Mouse (Mus musculus) layer of hippocampus, adult 9-10 months (tissue): ENCODE measurements around the gene Celf2.

Source experiments
- DNase-seq: peaks from one replicate; pipeline ENCODE4 v3.0.0; 2022; ENCODE audit warnings: low spot score

Celf2 gene

DNA sequence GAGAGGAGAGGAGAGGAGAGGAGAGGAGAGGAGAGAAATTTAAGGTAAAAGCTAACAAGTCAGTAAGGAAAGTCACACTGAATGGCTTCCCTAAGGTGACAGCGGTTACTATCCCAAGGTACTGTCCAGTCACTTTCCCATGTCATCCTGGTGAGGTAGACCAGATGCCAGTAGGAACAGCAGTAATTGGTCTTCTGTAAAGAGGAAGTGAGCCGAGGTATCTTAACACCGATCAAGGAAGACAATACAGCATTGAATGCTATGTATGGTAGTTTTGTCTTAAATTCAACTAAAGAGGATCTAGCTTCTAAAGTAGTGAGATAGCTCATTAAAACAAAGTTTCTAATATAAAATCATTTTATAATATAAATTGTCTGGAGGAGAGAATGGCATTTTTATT, 835.0 kb downstream of the Celf2 start:
- DNase-seq = no peak

DNA sequence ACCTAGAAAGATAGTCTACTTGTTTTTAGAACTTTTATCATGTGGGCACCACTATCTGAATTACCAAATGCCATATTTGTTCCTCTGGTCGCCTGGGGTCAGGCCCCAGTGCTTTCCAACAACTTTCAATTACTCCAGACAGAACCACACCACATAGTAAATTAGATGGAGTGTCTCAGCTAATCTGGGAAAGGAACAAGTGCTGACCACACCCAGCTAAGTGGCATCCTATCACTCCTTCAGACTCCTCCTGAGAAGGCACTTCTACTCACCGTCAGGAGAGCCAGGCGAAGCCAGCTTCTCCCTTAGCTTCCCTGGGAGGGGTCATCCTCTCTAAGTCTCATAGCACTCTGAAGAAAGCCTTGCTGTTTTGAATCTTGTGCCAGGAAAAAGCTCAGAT, 835.9 kb downstream of the Celf2 start:
- DNase-seq = no peak

DNA sequence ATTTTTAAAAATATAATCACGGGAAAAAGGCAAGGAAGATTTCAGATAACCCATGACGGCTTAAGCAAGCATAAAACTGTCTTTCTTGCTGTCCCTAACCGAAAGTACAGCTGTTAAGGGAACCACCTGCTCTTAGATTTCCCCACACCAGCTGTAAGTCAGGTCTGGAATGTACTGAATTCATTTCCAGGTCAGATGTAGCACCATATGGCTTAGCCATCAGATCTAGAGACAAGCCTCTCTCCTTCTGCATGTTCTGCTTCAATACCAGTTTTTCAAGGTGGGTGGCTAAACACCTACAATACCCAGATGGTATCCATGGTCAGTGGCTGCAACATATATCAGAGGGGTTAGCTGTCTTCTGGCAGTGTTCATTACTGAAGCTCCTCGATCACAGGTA, 841.8 kb downstream of the Celf2 start:
- peak; percentile 20 for DNase-seq

DNA sequence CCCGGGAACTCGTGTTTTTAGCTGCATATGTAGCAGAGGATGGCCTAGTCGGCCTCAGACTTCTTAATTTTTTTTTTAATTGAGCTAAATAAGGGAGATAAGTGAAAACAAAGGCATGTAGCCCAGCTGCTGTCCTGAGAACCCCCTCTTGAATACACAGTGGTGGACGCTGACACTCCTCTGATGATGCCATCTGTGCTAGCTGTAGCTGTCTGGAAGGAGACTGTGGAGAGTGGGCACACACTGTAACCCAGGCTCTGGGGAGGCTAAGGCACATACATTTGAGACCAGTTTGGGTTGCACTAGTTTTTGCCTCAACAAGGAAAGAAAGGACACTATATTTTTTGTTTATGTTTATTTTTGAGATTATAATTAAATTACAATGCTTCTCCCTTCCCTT, 849.5 kb downstream of the Celf2 start:
- no peak for DNase-seq

DNA sequence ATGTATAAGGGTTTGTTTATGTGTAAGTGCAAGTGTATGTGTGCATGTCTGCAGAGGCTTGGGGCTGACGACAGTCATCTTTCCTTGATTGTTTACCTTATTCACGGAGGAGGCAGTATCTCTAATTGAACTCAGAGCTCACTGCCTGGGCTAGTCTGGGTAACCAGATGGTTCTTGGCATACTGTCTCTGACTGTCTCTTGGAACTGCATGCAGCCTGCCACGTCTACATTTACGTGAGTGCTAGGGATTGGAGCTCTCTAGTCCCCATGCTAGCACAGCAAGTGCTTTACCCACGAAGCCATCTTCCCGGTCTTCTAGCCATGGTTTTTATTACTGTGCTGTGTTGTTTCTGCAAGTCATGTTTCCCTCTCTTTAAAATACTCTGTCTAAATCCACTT, 855.6 kb downstream of the Celf2 start:
- DNase-seq = no peak

DNA sequence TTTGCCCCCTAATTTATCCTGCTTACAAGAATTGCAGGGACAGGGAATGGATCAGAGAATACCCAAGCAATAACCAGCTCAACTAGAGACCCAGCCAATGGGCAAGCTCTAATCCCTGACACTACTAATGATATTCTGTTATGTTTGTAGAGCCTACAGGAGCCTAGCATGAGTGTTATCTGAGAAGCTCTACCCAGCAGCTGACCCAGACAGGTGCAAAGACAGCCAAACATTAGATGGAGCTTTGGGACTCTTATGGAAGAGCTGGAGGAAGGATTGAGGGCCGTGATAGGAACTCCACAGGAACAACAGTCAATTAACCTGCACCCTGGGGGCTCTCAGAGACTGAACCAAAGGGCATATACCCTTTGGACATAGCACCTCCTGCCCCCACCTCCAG, 857.7 kb downstream of the Celf2 start:
- no peak for DNase-seq

DNA sequence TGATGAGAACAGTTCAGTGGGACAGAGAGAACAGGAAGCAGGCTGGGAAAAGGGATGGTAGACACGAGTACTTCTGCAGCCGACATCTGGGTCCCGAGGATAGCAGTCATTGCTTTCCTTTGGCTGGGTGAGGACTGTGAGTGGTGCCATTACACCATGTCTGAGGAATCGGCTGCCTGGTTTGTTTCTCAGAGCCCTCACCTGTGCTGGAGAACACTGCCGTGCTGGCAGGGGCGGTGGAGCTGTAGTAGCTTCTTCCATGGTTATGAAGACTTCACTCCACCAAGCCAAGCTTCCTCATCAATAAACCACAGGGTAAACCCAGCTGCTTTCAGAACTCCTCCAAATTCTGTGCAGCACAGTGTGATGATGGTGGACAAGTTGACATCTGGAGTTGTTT, 860.5 kb downstream of the Celf2 start:
- DNase-seq = no peak

DNA sequence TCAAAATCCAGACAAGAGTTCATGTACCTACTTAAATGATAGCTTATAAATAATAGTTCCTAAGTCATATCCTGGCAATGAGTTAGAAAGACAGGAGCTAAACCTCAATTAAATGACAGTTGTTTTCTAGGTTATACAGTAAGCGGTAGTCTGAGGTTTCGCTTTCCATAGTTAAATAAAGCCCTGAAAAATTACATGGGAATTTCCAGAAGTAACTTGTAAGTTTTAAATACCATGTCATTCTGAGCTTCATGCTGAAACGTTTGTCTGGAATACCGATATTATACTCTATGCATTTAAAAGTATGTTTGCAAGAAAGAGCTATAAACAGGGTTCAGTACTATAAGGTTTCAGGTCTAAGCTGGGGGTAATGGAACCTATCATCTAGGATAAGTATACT, 862.3 kb downstream of the Celf2 start:
- DNase-seq = no peak

DNA sequence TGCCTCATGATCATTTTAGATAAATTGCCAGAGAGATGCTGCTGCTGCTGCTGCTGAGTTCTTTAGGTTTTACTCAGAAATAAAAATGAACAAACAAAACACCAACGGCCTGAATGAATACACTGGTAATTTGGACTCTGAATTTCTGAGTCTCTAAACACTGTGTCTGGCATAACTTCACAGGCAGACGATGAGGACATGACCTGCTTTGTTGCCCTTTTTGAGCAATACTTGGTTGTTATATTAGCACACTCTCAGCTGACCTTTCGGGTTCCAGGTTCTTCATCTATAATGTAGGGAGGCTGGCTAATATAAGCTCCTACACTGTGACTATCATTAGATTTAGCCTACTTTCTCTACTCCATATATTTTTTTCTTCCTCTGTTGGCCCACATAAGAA, 863.0 kb downstream of the Celf2 start:
- no peak for DNase-seq

DNA sequence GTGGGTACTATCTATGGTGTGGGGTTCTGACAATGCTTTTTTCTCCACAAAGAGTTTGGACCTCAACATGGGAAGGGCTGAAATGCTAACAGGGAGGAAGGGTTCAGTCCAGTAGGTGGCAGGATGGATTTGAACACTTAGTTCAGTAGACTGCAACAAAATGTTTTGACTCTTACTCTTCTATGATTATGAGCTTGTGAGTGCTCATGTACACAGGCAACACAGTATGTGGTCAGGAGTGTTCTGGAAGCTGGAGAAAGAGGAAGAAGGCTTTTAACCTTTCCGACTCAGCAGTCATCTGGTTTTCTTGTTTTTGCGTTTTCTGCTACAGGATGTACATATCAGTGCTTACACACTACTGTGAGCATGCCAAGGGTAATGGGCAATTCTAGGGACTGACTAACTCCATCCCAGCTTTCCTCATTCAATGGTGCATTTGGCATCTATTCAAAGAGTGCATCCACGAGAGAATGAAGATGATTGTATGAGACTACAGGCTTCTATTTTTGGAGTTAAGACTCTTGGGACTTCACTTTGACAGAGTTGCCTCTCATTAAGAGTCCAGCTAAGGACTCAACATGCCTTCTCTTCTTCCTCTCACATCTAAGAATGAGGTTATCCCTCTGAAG, 867.0 kb downstream of the Celf2 start:
- no peak for DNase-seq

DNA sequence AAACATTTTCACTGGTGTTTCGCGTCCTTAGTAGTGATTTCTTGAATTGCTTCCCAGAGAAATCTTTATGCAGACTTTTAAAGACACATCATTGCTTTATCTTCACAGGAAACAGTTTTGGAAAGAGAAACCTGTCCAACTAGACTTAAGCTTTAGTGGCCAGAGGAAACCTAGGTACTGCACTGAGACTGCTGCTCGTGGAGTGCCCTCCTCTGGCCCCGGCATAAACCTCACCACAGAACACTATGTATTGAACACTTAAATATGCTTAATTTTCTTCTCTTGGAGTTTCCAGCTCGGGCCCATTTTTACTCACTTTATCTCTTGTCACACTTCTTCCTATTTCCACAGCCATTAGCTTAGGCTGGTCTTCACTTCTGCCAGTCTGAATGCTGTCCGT, 870.0 kb downstream of the Celf2 start:
- no peak for DNase-seq

DNA sequence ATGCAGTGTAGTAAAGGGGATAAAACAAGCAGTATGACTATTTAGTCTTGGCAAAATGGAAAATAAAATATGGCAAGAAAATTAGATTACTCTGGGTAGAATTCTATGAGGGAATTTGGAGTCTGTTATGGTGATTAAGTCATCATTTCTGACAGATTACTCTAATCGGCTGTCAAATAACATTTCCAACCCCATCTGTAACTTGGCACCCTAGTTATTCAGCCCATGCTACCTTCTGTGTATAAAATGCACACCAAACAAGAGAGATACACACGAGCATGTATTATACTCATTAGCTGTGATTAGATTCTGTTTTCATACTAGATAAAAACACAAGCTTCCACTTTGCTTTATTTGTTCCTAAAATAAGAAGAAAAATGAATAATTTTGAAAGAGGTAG, 872.2 kb downstream of the Celf2 start:
- DNase-seq = no peak

DNA sequence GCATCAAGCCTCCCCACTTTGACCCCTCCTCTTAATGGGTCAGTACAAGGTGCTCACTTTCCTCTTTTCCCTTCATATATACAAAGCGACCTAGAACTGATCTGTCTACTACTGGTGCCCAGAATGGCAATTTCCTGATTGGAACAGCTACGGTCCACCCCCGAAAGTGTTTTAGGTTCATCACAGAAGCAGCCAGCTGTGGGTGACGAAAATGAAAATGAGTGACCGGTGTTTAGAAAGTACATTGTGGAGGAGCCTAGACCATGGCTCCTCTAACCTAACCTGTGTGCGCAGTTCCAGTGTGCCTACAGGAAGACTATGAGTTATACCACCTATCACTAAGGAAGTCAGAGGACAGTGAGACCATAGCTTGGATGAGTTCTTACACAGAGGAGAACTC, 874.5 kb downstream of the Celf2 start:
- no peak for DNase-seq

DNA sequence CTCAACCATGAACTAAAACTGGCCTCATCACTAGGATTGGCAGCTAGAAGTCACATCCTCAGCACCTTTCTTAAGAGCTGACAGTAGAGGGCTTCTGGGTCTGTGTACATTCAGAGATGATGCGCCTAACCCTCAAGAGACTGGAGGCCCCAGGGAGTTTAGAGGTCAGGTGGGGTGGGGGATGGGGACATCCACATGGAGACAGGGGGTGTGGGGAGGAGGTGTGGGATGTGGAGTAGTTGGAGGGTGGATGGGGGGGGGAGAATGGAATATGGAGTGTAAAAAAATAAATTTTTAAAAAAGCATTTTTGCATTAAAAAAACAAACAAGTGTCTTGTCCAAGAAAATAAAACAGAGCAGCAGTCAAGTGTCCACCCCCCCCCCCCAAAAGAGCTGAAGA, 876.2 kb downstream of the Celf2 start:
- DNase-seq = no peak

DNA sequence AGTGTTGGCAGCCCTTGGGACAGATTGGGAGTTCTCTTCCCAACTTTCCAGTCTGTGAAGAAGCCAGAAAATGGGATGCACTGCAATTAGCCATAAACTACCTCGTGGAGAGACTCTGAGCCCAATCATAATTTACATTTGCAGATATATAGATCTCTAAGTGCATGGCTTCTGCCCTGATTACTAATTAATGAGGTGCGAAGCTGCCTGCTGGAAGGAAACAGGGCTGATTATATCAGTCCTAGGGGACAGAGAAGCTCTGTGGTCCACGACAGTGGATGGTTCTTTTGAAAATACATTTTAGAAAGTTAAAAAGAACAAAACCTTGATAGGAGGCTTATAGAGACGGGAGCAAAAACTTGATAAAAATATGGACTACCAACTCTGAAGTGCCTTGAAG, 885.6 kb downstream of the Celf2 start:
- DNase-seq = no peak

DNA sequence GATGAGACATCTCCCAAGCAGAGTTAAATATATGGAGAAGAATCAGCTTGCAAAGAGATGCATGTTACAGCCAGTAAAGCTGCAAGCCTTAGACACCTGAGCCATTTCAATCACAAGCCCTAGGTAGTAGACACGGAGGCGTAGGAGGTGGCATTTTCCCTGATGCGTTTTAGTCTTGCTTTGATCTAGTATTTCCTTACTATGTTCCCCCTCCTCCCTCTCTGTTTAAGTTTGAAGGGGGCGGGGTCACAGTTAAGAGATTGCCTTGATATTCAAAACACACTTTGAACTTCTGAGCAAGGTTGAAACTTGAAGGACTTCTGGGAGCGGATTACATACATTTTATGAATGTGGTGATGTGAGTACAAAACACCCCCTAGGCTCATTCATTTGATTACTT, 887.3 kb downstream of the Celf2 start:
- DNase-seq = no peak

DNA sequence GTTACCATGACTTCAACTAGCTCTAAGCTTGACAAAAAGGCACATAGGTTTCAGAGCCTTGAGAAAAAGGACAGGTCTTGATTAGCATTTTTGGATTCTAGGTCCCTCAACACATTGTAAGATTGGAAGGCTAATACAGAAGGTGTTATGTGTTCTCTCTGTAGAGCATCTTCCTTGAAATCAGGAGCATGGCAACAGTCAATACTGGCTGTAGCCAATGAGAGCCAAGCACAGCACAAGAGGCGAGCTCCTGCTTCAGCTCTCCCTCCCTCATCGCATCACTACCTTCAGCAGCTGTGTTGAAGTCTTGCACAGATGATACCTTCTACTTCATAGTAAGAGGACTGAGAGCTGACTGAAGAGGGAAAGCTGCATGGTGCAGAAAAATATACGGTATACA, 890.5 kb downstream of the Celf2 start:
- DNase-seq = no peak

DNA sequence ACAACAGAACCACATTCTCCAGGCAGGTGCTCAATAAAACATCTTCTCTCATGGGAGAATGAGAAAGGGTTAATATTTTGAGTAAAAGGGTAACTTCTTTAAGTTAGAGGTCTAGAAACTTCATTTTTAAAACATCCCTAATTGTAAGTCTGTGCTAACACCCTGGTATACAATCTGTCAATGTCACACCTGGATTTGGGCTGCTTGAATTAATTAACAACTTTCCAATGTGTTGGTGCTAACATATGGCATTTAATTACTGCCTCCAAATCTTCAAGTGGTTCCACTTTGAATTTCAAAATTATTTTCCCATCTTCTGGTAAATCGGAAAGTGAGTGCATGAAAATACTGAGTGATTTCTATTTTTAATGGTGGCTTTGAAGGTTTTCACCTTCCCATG, 890.9 kb downstream of the Celf2 start:
- no peak for DNase-seq

DNA sequence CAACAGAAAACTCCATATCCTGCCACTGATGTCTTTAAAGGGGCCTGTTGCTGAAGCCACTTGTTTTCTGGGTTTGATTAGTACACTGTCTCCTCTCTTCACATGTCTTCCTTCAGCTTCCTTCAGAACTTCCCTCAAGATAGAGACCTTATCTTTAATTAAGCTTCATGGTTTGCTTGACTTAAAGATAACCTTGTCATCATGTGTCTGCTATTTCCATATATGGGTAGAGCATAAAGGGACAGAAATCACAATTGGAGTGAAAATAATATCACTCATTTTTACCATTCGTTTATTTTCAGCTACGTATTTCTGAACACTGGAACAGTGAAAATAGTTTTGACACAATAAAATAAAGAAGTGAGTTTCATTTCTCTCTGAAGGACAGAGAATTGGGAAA, 905.0 kb downstream of the Celf2 start:
- DNase-seq = no peak

DNA sequence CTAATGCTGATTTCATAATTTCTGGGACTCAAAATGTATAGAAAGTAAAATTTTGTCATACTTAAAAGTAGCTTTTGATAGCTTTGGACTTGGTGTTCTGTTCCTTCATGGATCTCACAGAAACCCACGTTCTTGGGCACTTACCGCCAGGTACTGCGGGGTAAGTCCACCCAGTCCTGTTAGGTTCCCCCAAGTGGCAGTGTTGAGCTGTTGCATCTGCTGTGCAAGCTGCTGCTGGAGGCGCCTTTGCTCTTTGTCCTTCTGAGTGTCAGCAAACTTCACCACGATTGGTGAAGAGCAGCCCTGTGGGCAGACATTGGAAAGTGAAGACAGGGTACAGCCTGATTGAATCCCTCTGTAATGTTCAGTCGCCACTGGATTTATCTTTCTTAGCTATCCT, 905.5 kb downstream of the Celf2 start:
- no peak for DNase-seq

DNA sequence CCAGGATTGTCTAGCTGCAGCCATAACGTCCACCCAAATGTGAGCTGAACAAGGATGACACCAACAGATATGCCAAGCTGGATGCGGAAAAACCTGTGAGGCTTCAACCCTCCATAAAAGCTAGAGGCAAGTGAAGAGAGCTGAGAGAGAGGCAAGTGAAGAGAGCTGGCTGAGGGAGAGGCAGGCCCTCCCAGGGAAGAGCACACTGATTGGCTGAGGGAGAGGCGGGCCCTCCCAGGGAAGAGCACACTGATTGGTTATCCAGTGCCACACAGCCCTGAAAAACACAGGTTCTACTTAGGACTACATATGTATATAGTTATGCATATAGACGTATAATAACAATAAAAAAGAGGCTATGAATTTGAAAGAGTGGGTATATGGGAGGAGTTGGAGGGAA, 907.2 kb downstream of the Celf2 start:
- DNase-seq = no peak

DNA sequence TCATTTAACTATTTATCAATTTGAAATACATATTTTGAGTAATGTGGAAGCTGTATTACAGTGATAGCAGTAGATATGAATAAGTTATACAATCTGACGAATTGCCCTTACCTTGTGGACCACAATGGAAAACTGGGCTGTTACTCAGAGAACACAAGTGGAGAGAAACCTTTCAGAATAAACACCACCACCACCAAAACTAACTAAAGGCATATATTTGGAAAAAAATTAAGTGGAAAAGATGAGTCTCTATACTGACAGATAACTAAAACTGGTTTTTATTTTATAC, 910.5 kb downstream of the Celf2 start:
- DNase-seq = no peak

DNA sequence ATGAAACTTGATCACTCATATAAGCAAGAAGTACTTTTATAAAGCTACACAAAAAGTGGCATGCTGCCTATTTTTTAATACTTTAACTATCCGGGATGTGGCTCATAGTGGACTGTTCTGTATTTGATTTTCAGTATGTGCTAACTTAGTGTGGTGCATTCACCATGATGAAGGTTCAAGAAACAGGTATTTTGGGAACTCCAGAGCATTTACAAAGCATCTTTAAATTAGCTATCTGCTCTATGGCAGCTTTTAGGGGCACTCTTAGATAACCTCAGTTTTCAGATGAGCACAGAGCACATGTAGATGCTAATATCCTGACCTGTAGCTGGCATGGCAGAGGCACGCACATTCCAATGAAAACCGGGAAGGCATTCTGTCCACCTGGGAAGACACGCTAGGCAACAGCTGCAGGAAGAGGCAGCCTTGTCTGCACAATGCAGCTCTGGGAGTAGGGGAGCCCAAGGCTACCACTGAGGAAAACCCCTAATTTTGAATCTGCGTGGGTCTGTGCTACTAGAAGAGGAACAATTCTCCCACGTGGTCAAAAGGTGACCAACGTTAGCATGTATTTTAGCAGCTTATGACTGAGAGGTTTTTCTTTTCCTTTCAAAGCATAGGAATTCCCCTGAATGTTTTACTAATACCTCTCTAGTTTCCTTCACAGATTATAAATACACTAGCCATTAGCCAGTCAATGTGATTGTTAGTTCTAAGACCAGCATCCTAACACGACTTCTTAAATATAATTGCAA, 911.1 kb downstream of the Celf2 start:
- DNase-seq = no peak

DNA sequence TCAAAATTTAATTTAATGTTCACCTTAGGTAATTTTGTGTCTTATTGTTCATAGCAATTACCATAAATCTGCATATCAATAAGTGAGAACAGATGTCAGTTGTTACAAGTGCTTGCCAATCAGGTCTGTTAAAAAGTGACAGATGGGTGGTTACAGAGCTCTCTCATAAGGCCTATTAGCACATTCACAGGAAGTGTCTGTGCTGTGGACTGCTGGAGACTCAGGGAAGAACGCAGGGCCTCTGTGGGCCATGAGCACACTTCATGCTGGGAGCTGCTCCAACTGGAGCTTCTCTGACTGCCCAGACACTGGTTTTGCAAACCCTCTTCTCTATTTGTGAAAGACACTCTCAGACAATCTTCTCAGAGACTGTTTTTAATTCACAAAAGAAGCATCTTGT, 914.6 kb downstream of the Celf2 start:
- DNase-seq = peak; percentile 59

DNA sequence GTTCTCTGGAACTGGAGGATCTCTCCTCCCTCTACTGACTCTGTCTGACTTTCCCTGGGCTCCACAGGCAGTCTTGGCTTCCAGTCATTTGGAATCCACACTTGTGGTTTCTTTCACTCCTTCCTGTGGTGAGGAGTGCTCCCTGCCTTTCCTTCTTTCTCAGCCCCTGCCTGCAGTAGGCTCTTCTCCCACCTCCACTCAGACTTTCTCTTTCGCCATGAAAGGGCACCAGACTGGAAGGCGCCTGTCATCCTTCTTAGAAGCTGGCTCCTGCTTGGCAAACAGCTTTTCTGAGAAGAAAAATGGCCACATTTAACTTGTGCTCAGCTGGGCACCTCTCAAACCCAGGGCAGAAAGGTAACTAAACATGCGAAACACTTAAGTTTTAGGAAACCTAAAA, 915.2 kb downstream of the Celf2 start:
- no peak for DNase-seq
